Mouse (Mus musculus) testis, adult 2 months (tissue): ENCODE data around the gene Abt1.

ENCODE experiments used
- CTCF ChIP-seq: fragments of 200-500 bp; IDR thresholded peaks from 2 replicates; pipeline ENCODE4 v1.5.1; 2012; ENCODE audit warnings: low read depth, mild to moderate bottlenecking, inconsistent platforms, low read length, moderate library complexity; ENCODE audit not compliant: control insufficient read depth, insufficient read depth, insufficient replicate concordance
- POLR2A ChIP-seq: fragments of 200-500 bp; IDR thresholded peaks from 2 replicates; pipeline ENCODE4 v1.6.1; 2012; ENCODE audit warnings: low read depth, mild to moderate bottlenecking, inconsistent platforms, low read length, moderate library complexity; ENCODE audit not compliant: control insufficient read depth

DNA sequence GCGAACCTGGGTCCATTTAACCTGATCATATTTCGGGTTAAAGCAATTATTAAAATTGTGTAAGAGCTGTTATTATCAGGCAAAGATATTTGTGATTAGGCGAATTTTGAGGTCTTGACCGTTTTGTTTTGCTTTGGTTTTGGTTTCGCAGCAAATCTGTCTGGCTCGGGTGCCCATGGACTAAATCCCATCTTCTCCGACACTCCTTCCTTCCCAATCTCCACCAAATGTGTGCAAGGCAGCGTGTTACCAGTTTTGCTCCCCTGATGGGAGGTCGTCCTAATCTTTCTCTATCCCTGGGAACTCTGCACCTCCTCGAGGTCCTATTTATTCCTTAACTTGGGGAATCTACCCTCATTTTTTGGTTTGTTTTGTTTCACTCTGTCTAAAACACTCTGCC, 21.5 kb upstream of the Abt1 start:
- TF ChIP-seq CTCF, result no peak
- TF ChIP-seq POLR2A, result no peak
